Mouse (Mus musculus) subcutaneous adipose tissue, adult 2 months (tissue): ENCODE measurements around the gene Arhgef7. TPM values are rescaled to one million over a fixed set of nuclear protein-coding genes. Genes with fewer than 3 reads are reported as not detected.

ENCODE experiments used
- polyA plus RNA-seq: library from polyadenylated mRNA; depleted of rRNA; stranded (reverse); fragments of >200 nt; gene quantifications from 2 replicates; pipeline ENCODE4 v1.2.3, GENCODE M21; 2012; ENCODE audit warnings: low replicate concordance; rRNA removed

Arhgef7 gene
- 40.3 and 43.6 TPM in 2 replicates for polyA plus RNA-seq

DNA sequence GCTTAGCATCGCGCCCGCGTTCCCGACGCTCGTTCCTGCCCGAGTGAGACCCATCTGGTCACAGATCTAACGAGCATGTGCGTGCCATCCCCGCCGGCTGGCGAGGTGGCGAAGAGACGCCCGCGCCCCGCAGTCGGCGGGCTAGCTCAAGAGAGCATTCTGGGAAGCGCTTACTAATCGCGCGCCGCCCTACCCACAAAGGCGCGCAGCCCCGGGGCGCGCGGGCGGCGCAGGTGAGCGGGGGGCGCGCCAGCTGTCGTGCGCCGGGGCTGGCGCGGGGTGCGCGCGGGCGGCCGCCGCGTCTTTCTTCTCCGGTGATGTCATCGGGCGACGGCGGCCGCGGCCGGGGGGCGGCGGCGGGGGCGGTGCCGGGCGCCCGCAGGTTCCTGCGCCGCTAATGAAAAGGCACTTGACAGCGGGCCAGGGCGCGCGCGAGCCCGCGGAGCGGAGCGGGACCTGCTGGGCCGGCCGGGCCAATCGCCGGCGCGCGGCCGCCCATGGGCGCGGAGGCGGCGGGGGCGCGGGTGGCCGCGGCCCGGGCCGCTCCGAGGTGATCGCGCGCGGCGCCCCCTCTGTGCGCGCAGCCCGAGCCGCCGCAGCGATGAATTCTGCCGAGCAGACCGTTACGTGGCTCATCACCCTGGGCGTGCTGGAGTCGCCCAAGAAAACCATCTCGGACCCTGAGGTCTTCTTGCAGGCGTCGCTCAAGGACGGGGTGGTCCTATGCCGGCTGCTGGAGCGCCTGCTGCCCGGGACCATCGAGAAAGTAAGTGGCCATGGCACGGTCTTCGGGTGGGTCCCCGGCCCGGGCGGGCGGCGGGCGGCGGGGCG lies at the start of gene Arhgef7:
Arhgef7 (plus strand) TSS at position 71 of the 831 bp plus-strand sequence.

GRCm38 (mm10) chr8:11701033-11701362 lies 26.5 kb upstream of the Arhgef7 start, which contains the start of gene 1700016D06Rik:
Gene 1700016D06Rik (minus strand): TSS chr8:11701063.

GRCm38 (mm10) chr8:11840174-11840573 lies 112.7 kb downstream of the Arhgef7 start, which contains the start of gene Tex29:
Gene Tex29 (plus strand): TSS chr8:11840474.

Other genes with a start within 250 kb of the Arhgef7 start
- gene Rab20, start 249.0 kb upstream of the Arhgef7 start, polyA plus RNA-seq = 3.1 and 33.7 TPM in 2 replicates
- gene Naxd, start 230.2 kb upstream of the Arhgef7 start, polyA plus RNA-seq = 118 and 129 TPM in 2 replicates
- 42.5 and 67.1 TPM in 2 replicates for gene Cars2, start 176.9 kb upstream of the Arhgef7 start, polyA plus RNA-seq
- gene Ing1, start 172.2 kb upstream of the Arhgef7 start, polyA plus RNA-seq = 10.9 and 20.3 TPM in 2 replicates
- gene Ankrd10, start 92.0 kb upstream of the Arhgef7 start, polyA plus RNA-seq = 33.6 and 132 TPM in 2 replicates
- gene 1700016D06Rik, start 26.7 kb upstream of the Arhgef7 start, polyA plus RNA-seq = not detected in 2 replicates
- not detected in 2 replicates for gene Tex29, start 112.8 kb downstream of the Arhgef7 start, polyA plus RNA-seq